ENCODE assay signal across 15 mouse cellular contexts in the genomic region with DNA sequence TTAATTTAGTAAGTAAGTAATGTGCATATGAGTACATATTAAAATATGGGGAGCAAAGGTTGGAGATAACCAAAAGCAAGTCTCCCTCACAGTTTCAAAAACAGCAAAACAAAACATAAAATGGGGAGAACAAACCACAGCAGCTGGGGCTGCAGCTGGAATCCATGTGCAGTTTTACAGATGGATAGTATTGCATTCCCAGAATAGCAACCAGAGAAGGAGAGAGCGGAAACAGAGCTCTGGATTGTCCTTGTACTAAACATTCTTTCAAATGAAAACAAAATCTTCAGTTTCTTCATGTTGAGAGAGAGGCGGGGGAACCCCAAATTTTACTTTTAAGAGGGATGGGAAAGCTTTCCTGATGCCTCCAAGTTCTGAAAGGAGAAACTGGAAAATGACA. TPM values are rescaled to one million over a fixed set of nuclear protein-coding genes. Genes with fewer than 3 reads are reported as not detected.
DNase-seq lines count a peak whose midpoint lies in the region; ATAC-seq and TF ChIP-seq lines count a peak whose summit lies in the region.
"Had no signal": no experiment of that assay in that cellular context is flagged by ENCODE, and none has a peak within 500 bp of the region (broad histone marks: within the 10 kb centered on the region; RNA-seq: fewer than 3 reads in every experiment).

No protein-coding gene starts in this region.

- H3K9me3 ChIP-seq in heart, embryonic 13.5 days: no peaks in the 10 kb centered on the region
- no peaks in the 10 kb centered on the region for H3K9me3 ChIP-seq in limb, embryonic 14.5 days (ENCODE audit: control insufficient read depth, low read length)
- H3K9me3 ChIP-seq in limb, embryonic 10.5 days (replicated peaks): no peaks in the 10 kb centered on the region
- H3K9me3 ChIP-seq in embryonic facial prominence, embryonic 15.5 days (replicated peaks): no peaks in the 10 kb centered on the region
- H3K9me3 ChIP-seq in forebrain, embryonic 12.5 days: no peaks in the 10 kb centered on the region
- H3K9me3 ChIP-seq: hindbrain, embryonic 15.5 days; liver, embryonic 15.5 days; neural tube, embryonic 13.5 days had no signal

- H3K4me1 ChIP-seq in heart, embryonic 13.5 days: peaks cover 9% of the 10 kb centered on the region; the same call in 1 of the 2 replicates
- H3K4me1 ChIP-seq in limb, embryonic 14.5 days (ENCODE audit: control insufficient read depth, insufficient read depth, low read length): no peaks in the 10 kb centered on the region
- no peaks in the 10 kb centered on the region for H3K4me1 ChIP-seq in limb, embryonic 10.5 days
- H3K4me1 ChIP-seq in embryonic facial prominence, embryonic 15.5 days: no peaks in the 10 kb centered on the region
- no peaks in the 10 kb centered on the region for H3K4me1 ChIP-seq in forebrain, embryonic 12.5 days
- H3K4me1 ChIP-seq: hindbrain, embryonic 15.5 days; liver, embryonic 15.5 days; neural tube, embryonic 13.5 days had no signal

- intact Hi-C loops in heart, postnatal 36 days (cut with DNase I): no loop called here

- H3K27ac ChIP-seq in heart, embryonic 13.5 days (replicated peaks): peak overlapping the region; percentile 54
- H3K27ac ChIP-seq in limb, embryonic 14.5 days (replicated peaks; ENCODE audit: low read depth, low read length): no peak overlapping the region
- no peak overlapping the region for H3K27ac ChIP-seq in limb, embryonic 10.5 days
- H3K27ac ChIP-seq in embryonic facial prominence, embryonic 15.5 days (replicated peaks): peak overlapping the region; percentile 60
- no peak overlapping the region for H3K27ac ChIP-seq in forebrain, embryonic 12.5 days
- H3K27ac ChIP-seq: hindbrain, embryonic 15.5 days; liver, embryonic 15.5 days; neural tube, embryonic 13.5 days had no signal

- peaks cover 5% of the 10 kb centered on the region; the same call in 1 of the 2 replicates for H3K36me3 ChIP-seq in heart, embryonic 13.5 days
- H3K36me3 ChIP-seq in limb, embryonic 14.5 days (ENCODE audit: control insufficient read depth, insufficient read depth, low read length): no peaks in the 10 kb centered on the region
- H3K36me3 ChIP-seq in limb, embryonic 10.5 days: no peaks in the 10 kb centered on the region
- no peaks in the 10 kb centered on the region for H3K36me3 ChIP-seq in embryonic facial prominence, embryonic 15.5 days
- no peaks in the 10 kb centered on the region for H3K36me3 ChIP-seq in forebrain, embryonic 12.5 days (replicated peaks)
- H3K36me3 ChIP-seq: hindbrain, embryonic 15.5 days; liver, embryonic 15.5 days; neural tube, embryonic 13.5 days had no signal

- no peak for ATAC-seq in heart, embryonic 13.5 days (ENCODE audit: extremely low read depth, insufficient number of reproducible peaks, low FRiP score, low TSS enrichment)
- peak; percentile 71 for ATAC-seq in limb, embryonic 14.5 days (ENCODE audit: low FRiP score, low read depth)
- no peak for ATAC-seq in embryonic facial prominence, embryonic 15.5 days (ENCODE audit: insufficient number of reproducible peaks, low FRiP score, low TSS enrichment, low read depth)
- ATAC-seq in forebrain, embryonic 12.5 days (ENCODE audit: low FRiP score): no peak

- H3K9ac ChIP-seq in heart, embryonic 13.5 days: no peak overlapping the region
- H3K9ac ChIP-seq in limb, embryonic 14.5 days (ENCODE audit: low read depth, low read length, severe bottlenecking): no peak overlapping the region
- no peak overlapping the region for H3K9ac ChIP-seq in embryonic facial prominence, embryonic 15.5 days
- no peak overlapping the region for H3K9ac ChIP-seq in forebrain, embryonic 12.5 days
- H3K9ac ChIP-seq: hindbrain, embryonic 15.5 days; liver, embryonic 15.5 days; neural tube, embryonic 13.5 days had no signal

- H3K4me3 ChIP-seq in heart, embryonic 13.5 days: no peak overlapping the region
- no peak overlapping the region for H3K4me3 ChIP-seq in limb, embryonic 14.5 days (replicated peaks; ENCODE audit: low read length)
- no peak overlapping the region for H3K4me3 ChIP-seq in limb, embryonic 10.5 days
- H3K4me3 ChIP-seq in embryonic facial prominence, embryonic 15.5 days (replicated peaks): no peak overlapping the region
- no peak overlapping the region for H3K4me3 ChIP-seq in forebrain, embryonic 12.5 days (replicated peaks)
- H3K4me3 ChIP-seq: hindbrain, embryonic 15.5 days; liver, embryonic 15.5 days; neural tube, embryonic 13.5 days had no signal

- no peaks in the 10 kb centered on the region for H3K27me3 ChIP-seq in heart, embryonic 13.5 days (replicated peaks)
- no peaks in the 10 kb centered on the region for H3K27me3 ChIP-seq in limb, embryonic 14.5 days (ENCODE audit: control insufficient read depth, insufficient read depth, low read length)
- peaks cover 97% of the 10 kb centered on the region for H3K27me3 ChIP-seq in limb, embryonic 10.5 days (ENCODE audit: low read depth, poor library complexity, severe bottlenecking)
- H3K27me3 ChIP-seq in embryonic facial prominence, embryonic 15.5 days: no peaks in the 10 kb centered on the region
- H3K27me3 ChIP-seq in forebrain, embryonic 12.5 days: peaks cover 10% of the 10 kb centered on the region; the same call in 1 of the 2 replicates
- H3K27me3 ChIP-seq: liver, embryonic 15.5 days had no signal

- H3K4me2 ChIP-seq in heart, embryonic 13.5 days: no peak overlapping the region
- H3K4me2 ChIP-seq in limb, embryonic 14.5 days (replicated peaks; ENCODE audit: low read depth, low read length, severe bottlenecking): no peak overlapping the region
- H3K4me2 ChIP-seq in embryonic facial prominence, embryonic 15.5 days (replicated peaks): no peak overlapping the region
- H3K4me2 ChIP-seq in forebrain, embryonic 12.5 days: no peak overlapping the region
- H3K4me2 ChIP-seq: hindbrain, embryonic 15.5 days; liver, embryonic 15.5 days; neural tube, embryonic 13.5 days had no signal

- TF ChIP-seq POLR2A in limb, embryonic 14.5 days (IDR thresholded peaks at IDR 0.05; ENCODE audit: borderline replicate concordance, extremely low read depth, insufficient read depth, insufficient read length): no peak

- 43% methylated on average over 2 of the region's 2 CpGs for WGBS in heart, embryonic 13.5 days
- 42% methylated on average over 2 of the region's 2 CpGs for WGBS in limb, embryonic 14.5 days
- WGBS in limb, embryonic 10.5 days: 87% methylated on average over 2 of the region's 2 CpGs
- 36% methylated on average over 2 of the region's 2 CpGs for WGBS in embryonic facial prominence, embryonic 15.5 days
- WGBS in forebrain, embryonic 12.5 days: 80% methylated on average over 2 of the region's 2 CpGs

- no peak for DNase-seq in heart, postnatal 36 days
- DNase-seq in limb, embryonic 14.5 days (ENCODE audit: low spot score): peak; percentile 65
- DNase-seq in limb, embryonic 10.5 days (ENCODE audit: low spot score): no peak
- DNase-seq in kidney, postnatal 4 days: peak; percentile 7 to 13
- no peak for DNase-seq in thymus, postnatal 14 days
- DNase-seq: cerebellum, adult 11 months; cerebellum, postnatal 36 days; layer of hippocampus, postnatal 36 days; thymus, adult 18-20 months had no signal

RNA-seq across cellular contexts. Expression of gene Hccs, which starts 58.0 kb away (rescaled TPM):
- polyA plus RNA-seq in heart, embryonic 13.5 days (2015; fragmentation: Nextera tagmentation; extraction: Ambion mirVana): 42.1 and 45.3 TPM in 2 replicates
- total RNA-seq in heart, postnatal 36 days (2021): 10 to 100 TPM; 63.3 to 70.0 TPM
- polyA plus RNA-seq in limb, embryonic 14.5 days (2012; rRNA removed): 21.4 and 21.7 TPM in 2 replicates
- polyA plus RNA-seq in limb, embryonic 14.5 days (2014; fragmentation: Nextera tagmentation; extraction: Ambion mirVana): 30.9 and 33.4 TPM in 2 replicates
- 36.3 and 39.1 TPM in 2 replicates for polyA plus RNA-seq in limb, embryonic 10.5 days (2016; fragmentation: Nextera tagmentation; extraction: Ambion mirVana)
- polyA plus RNA-seq in embryonic facial prominence, embryonic 15.5 days (2015; fragmentation: Nextera tagmentation; extraction: Ambion mirVana): 29.9 and 30.9 TPM in 2 replicates
- polyA plus RNA-seq in forebrain, embryonic 12.5 days (2016; fragmentation: Nextera tagmentation; extraction: Ambion mirVana): 51.4 TPM in 2 replicates

Comparison
In these comparisons a context has a peak if more than half of its experiments do, and no peak if none do; other contexts are left out.
1. DNase-seq: peak in limb, embryonic 14.5 days (single experiment) and kidney, postnatal 4 days (2 of 2); none in heart, postnatal 36 days (0 of 2), limb, embryonic 10.5 days (single experiment) and thymus, postnatal 14 days (single experiment).
2. H3K27ac ChIP-seq: peak in heart, embryonic 13.5 days (single experiment) and embryonic facial prominence, embryonic 15.5 days (single experiment); none in limb, embryonic 14.5 days (single experiment), limb, embryonic 10.5 days (single experiment) and forebrain, embryonic 12.5 days (single experiment).